15 mouse cellular contexts compared by ENCODE assay signal in genomic region chr4:123235835-123236430, GRCm38 (mm10). TPM values are rescaled to one million over a fixed set of nuclear protein-coding genes. Genes with fewer than 3 reads are reported as not detected.
DNase-seq lines count a peak whose midpoint lies in the region; ATAC-seq and TF ChIP-seq lines count a peak whose summit lies in the region.
"Had no signal": no experiment of that assay in that cellular context is flagged by ENCODE, and none has a peak within 500 bp of the region (broad histone marks: within the 10 kb centered on the region; RNA-seq: fewer than 3 reads in every experiment).

No protein-coding gene starts in this region.

- DNase-seq in heart, adult 8-10 months (ENCODE audit: low spot score): no peak
- no peak for DNase-seq in lung, adult 18-20 months
- no peak for DNase-seq in layer of hippocampus, adult 9-11 months
- no peak for DNase-seq in right cerebral cortex, postnatal 14 days
- DNase-seq: adrenal gland, adult 8-10 months; gastrocnemius, postnatal 36 days; thymus, postnatal 4 days had no signal

- peak overlapping the region; percentile 58 for H3K27ac ChIP-seq in heart, embryonic 16.5 days (ENCODE audit: low read length)
- H3K27ac ChIP-seq in lung, embryonic 16.5 days (ENCODE audit: low read length): peak overlapping the region; percentile 11; the same call in 1 of the 2 replicates
- no peak overlapping the region for H3K27ac ChIP-seq in embryonic facial prominence, embryonic 15.5 days (replicated peaks)
- H3K27ac ChIP-seq in small intestine, adult 2 months (ENCODE audit: insufficient read depth, low read depth, low read length): peak overlapping the region; percentile 29; the same call in 1 of the 2 replicates
- H3K27ac ChIP-seq: forebrain, embryonic 12.5 days had no signal

- peaks cover 4% of the 10 kb centered on the region; the same call in 1 of the 2 replicates for H3K27me3 ChIP-seq in heart, embryonic 16.5 days (ENCODE audit: control insufficient read depth, insufficient read depth, low read length)
- peaks cover 37% of the 10 kb centered on the region for H3K27me3 ChIP-seq in lung, embryonic 16.5 days (ENCODE audit: control insufficient read depth, insufficient read depth, low read depth, low read length)
- peaks cover 66% of the 10 kb centered on the region for H3K27me3 ChIP-seq in embryonic facial prominence, embryonic 15.5 days
- H3K27me3 ChIP-seq in small intestine, adult 2 months (ENCODE audit: control insufficient read depth, insufficient read depth, low read length): peaks cover 14% of the 10 kb centered on the region

- H3K9ac ChIP-seq in heart, embryonic 16.5 days (ENCODE audit: low read length): no peak overlapping the region
- no peak overlapping the region for H3K9ac ChIP-seq in lung, embryonic 16.5 days (ENCODE audit: low read length)
- H3K9ac ChIP-seq in embryonic facial prominence, embryonic 15.5 days: no peak overlapping the region
- H3K9ac ChIP-seq: forebrain, embryonic 12.5 days had no signal

- H3K4me2 ChIP-seq in heart, embryonic 16.5 days (ENCODE audit: low read depth, low read length): peak overlapping the region; percentile 84
- peak overlapping the region; percentile 6 for H3K4me2 ChIP-seq in lung, embryonic 16.5 days (ENCODE audit: low read depth, low read length)
- H3K4me2 ChIP-seq in embryonic facial prominence, embryonic 15.5 days (replicated peaks): 0 out of 2 replicates have a peak overlapping the region, but pooled peaks have one; percentile 2
- H3K4me2 ChIP-seq: forebrain, embryonic 12.5 days had no signal

- no peaks in the 10 kb centered on the region for H3K9me3 ChIP-seq in heart, embryonic 16.5 days (replicated peaks; ENCODE audit: control insufficient read depth, low read length)
- no peaks in the 10 kb centered on the region for H3K9me3 ChIP-seq in lung, embryonic 16.5 days (ENCODE audit: control insufficient read depth, low read length)
- H3K9me3 ChIP-seq in embryonic facial prominence, embryonic 15.5 days (replicated peaks): no peaks in the 10 kb centered on the region
- H3K9me3 ChIP-seq: forebrain, embryonic 12.5 days had no signal

- ATAC-seq in heart, embryonic 16.5 days (replicated peaks; ENCODE audit: extremely low read depth, insufficient read depth, low FRiP score): no peak
- no peak for ATAC-seq in lung, embryonic 16.5 days (ENCODE audit: low read depth)
- no peak for ATAC-seq in embryonic facial prominence, embryonic 15.5 days (ENCODE audit: insufficient number of reproducible peaks, low FRiP score, low TSS enrichment, low read depth)
- ATAC-seq: CD4-positive, CD25-positive, alpha-beta regulatory T cell, adult 4 months had no signal

- TF ChIP-seq CTCF in small intestine, adult 2 months (IDR thresholded peaks at IDR 0.05; ENCODE audit: extremely low read depth, insufficient read length, insufficient replicate concordance, low read depth, low read length): no peak

- peak overlapping the region; percentile 22 for H3K4me3 ChIP-seq in heart, embryonic 16.5 days (ENCODE audit: low read length)
- peak overlapping the region; percentile 15 for H3K4me3 ChIP-seq in lung, embryonic 16.5 days (ENCODE audit: low read length)
- H3K4me3 ChIP-seq in embryonic facial prominence, embryonic 15.5 days (replicated peaks): no peak overlapping the region
- H3K4me3 ChIP-seq in small intestine, adult 2 months (ENCODE audit: low read depth, low read length): 0 out of 2 replicates have a peak overlapping the region, but pooled peaks have one; percentile 1
- H3K4me3 ChIP-seq: forebrain, embryonic 12.5 days had no signal

- WGBS in heart, embryonic 16.5 days: 74% methylated on average over 9 of the region's 9 CpGs
- WGBS in lung, embryonic 16.5 days: 65% methylated on average over 9 of the region's 9 CpGs
- 42% methylated on average over 9 of the region's 9 CpGs for WGBS in embryonic facial prominence, embryonic 15.5 days
- 83% methylated on average over 9 of the region's 9 CpGs for WGBS in small intestine, adult 2 months

- peaks cover 28% of the 10 kb centered on the region for H3K4me1 ChIP-seq in heart, embryonic 16.5 days (ENCODE audit: control insufficient read depth, insufficient read depth, low read length)
- peaks cover 26% of the 10 kb centered on the region for H3K4me1 ChIP-seq in lung, embryonic 16.5 days (replicated peaks; ENCODE audit: control insufficient read depth, insufficient read depth, low read length)
- peaks cover 34% of the 10 kb centered on the region for H3K4me1 ChIP-seq in embryonic facial prominence, embryonic 15.5 days
- H3K4me1 ChIP-seq in small intestine, adult 2 months (ENCODE audit: control insufficient read depth, insufficient read depth, insufficient read length, low read length): peaks cover 6% of the 10 kb centered on the region; the same call in 1 of the 2 replicates

- TF ChIP-seq POLR2A in small intestine, adult 2 months (IDR thresholded peaks at IDR 0.05; ENCODE audit: low read depth, low read length): no peak

- no peaks in the 10 kb centered on the region for H3K36me3 ChIP-seq in heart, embryonic 16.5 days (ENCODE audit: control insufficient read depth, insufficient read depth)
- no peaks in the 10 kb centered on the region for H3K36me3 ChIP-seq in lung, embryonic 16.5 days (ENCODE audit: control insufficient read depth, insufficient read depth, low read length)
- H3K36me3 ChIP-seq in embryonic facial prominence, embryonic 15.5 days: no peaks in the 10 kb centered on the region
- H3K36me3 ChIP-seq in small intestine, adult 2 months (ENCODE audit: control insufficient read depth, insufficient read depth, low read length): no peaks in the 10 kb centered on the region
- H3K36me3 ChIP-seq: forebrain, embryonic 12.5 days had no signal

RNA-seq across cellular contexts. Expression of gene Heyl, which starts 2.6 kb away (rescaled TPM):
- 13.2 and 13.9 TPM in 2 replicates for polyA plus RNA-seq in heart, embryonic 16.5 days (2015; fragmentation: Nextera tagmentation; extraction: Ambion mirVana)
- 10 to 100 TPM in 3 of 4 experiments, 1 to 10 TPM in 1; 9.7 to 11.7 (median 10.9) TPM for total RNA-seq in heart, adult 8-10 months (2022)
- polyA plus RNA-seq in lung, embryonic 16.5 days (2015; fragmentation: Nextera tagmentation; extraction: Ambion mirVana): 26.2 and 31.8 TPM in 2 replicates
- polyA plus RNA-seq in embryonic facial prominence, embryonic 15.5 days (2015; fragmentation: Nextera tagmentation; extraction: Ambion mirVana): 15.6 and 16.8 TPM in 2 replicates
- polyA plus RNA-seq in small intestine, adult 2 months (2012; rRNA removed): 1.3 TPM in 2 replicates
- total RNA-seq: common myeloid progenitor, adult 5-6 weeks had no signal
- polyA plus RNA-seq: CD4-positive, CD25-positive, alpha-beta regulatory T cell, adult 4 months had no signal

RNA-seq across cellular contexts. Expression of gene Pabpc4, which starts 26.2 kb away (rescaled TPM):
- polyA plus RNA-seq in heart, embryonic 16.5 days (2015; fragmentation: Nextera tagmentation; extraction: Ambion mirVana): 55.0 and 60.5 TPM in 2 replicates
- 100 to 1,000 TPM; 323 to 392 (median 367) TPM for total RNA-seq in heart, adult 8-10 months (2022)
- polyA plus RNA-seq in lung, embryonic 16.5 days (2015; fragmentation: Nextera tagmentation; extraction: Ambion mirVana): 25.4 and 28.2 TPM in 2 replicates
- 37.5 and 45.0 TPM in 2 replicates for polyA plus RNA-seq in embryonic facial prominence, embryonic 15.5 days (2015; fragmentation: Nextera tagmentation; extraction: Ambion mirVana)
- polyA plus RNA-seq in small intestine, adult 2 months (2012; rRNA removed): 125 and 133 TPM in 2 replicates

RNA-seq across cellular contexts. Expression of gene Nt5c1a, which starts 34.6 kb away (rescaled TPM):
- polyA plus RNA-seq in heart, embryonic 16.5 days (2015; fragmentation: Nextera tagmentation; extraction: Ambion mirVana): 1.4 and 1.7 TPM in 2 replicates
- total RNA-seq in heart, adult 8-10 months (2022): 10 to 100 TPM; 48.9 to 75.3 (median 70.1) TPM
- polyA plus RNA-seq in lung, embryonic 16.5 days (2015; fragmentation: Nextera tagmentation; extraction: Ambion mirVana): 0.18 TPM in 1 of 2 replicates, not detected in the other
- polyA plus RNA-seq in embryonic facial prominence, embryonic 15.5 days (2015; fragmentation: Nextera tagmentation; extraction: Ambion mirVana): not detected in 2 replicates
- not detected in 2 replicates for polyA plus RNA-seq in small intestine, adult 2 months (2012; rRNA removed)
- total RNA-seq: common myeloid progenitor, adult 5-6 weeks had no signal
- polyA plus RNA-seq: CD4-positive, CD25-positive, alpha-beta regulatory T cell, adult 4 months; forebrain, embryonic 12.5 days; limb, embryonic 11.5 days had no signal

RNA-seq across cellular contexts. Expression of gene Hpcal4, which starts 52.9 kb away (rescaled TPM):
- polyA plus RNA-seq in heart, embryonic 16.5 days (2015; fragmentation: Nextera tagmentation; extraction: Ambion mirVana): 0.33 and 0.84 TPM in 2 replicates
- under 1 TPM; 0.14 to 0.25 (median 0.19) TPM for total RNA-seq in heart, adult 8-10 months (2022)
- polyA plus RNA-seq in lung, embryonic 16.5 days (2015; fragmentation: Nextera tagmentation; extraction: Ambion mirVana): 0.16 and 0.19 TPM in 2 replicates
- 0.28 and 0.54 TPM in 2 replicates for polyA plus RNA-seq in embryonic facial prominence, embryonic 15.5 days (2015; fragmentation: Nextera tagmentation; extraction: Ambion mirVana)
- 0.20 and 0.53 TPM in 2 replicates for polyA plus RNA-seq in small intestine, adult 2 months (2012; rRNA removed)
- total RNA-seq: common myeloid progenitor, adult 5-6 weeks; gastrocnemius, postnatal 36 days had no signal
- polyA plus RNA-seq: CD4-positive, CD25-positive, alpha-beta regulatory T cell, adult 4 months had no signal

Comparison
In these comparisons a context has a peak if more than half of its experiments do, and no peak if none do; other contexts are left out.
1. H3K4me2 ChIP-seq: peak in every context shown above with its lines; median percentile 84 in heart, embryonic 16.5 days; 6 in lung, embryonic 16.5 days; 2 in embryonic facial prominence, embryonic 15.5 days.